In genomic region chr16:33380882-33381613, GRCm38 (mm10) we compare ENCODE assay signal across 8 mouse cellular contexts. TPM values are rescaled to one million over a fixed set of nuclear protein-coding genes. Genes with fewer than 3 reads are reported as not detected.
DNase-seq lines count a peak whose midpoint lies in the region; ATAC-seq and TF ChIP-seq lines count a peak whose summit lies in the region.

No protein-coding gene starts in this region.

- H3K27ac ChIP-seq in intestine, embryonic 15.5 days, result peak overlapping the region; percentile 91
- peak overlapping the region; percentile 93 for H3K27ac ChIP-seq in limb, embryonic 15.5 days
- H3K27ac ChIP-seq in midbrain, postnatal 0 days (ENCODE audit: low read depth, low read length), result peak overlapping the region; percentile 97

- H3K9me3 ChIP-seq in intestine, embryonic 15.5 days, result no peaks in the 10 kb centered on the region
- no peaks in the 10 kb centered on the region for H3K9me3 ChIP-seq in limb, embryonic 15.5 days
- no peaks in the 10 kb centered on the region for H3K9me3 ChIP-seq in midbrain, postnatal 0 days (ENCODE audit: low read length)

- H3K4me1 ChIP-seq in intestine, embryonic 15.5 days (replicated peaks), result peaks cover 8% of the 10 kb centered on the region; the same call in 1 of the 2 replicates
- H3K4me1 ChIP-seq in limb, embryonic 15.5 days, result peaks cover 15% of the 10 kb centered on the region
- peaks cover 6% of the 10 kb centered on the region for H3K4me1 ChIP-seq in midbrain, postnatal 0 days (ENCODE audit: insufficient read depth, low read length)

- H3K4me2 ChIP-seq in intestine, embryonic 15.5 days (replicated peaks), result peak overlapping the region; percentile 81
- peak overlapping the region; percentile 55 for H3K4me2 ChIP-seq in limb, embryonic 15.5 days
- H3K4me2 ChIP-seq in midbrain, postnatal 0 days (ENCODE audit: low read depth, low read length, poor library complexity, severe bottlenecking), result peak overlapping the region; percentile 78

- DNase-seq in 3134 (ENCODE audit: extremely low read depth, insufficient read length, low spot score), result peak; percentile 75
- DNase-seq in embryo, embryonic 10 days (ENCODE audit: low spot score), result peak; percentile 65
- peak; percentile 55 for DNase-seq in gastrocnemius, postnatal 10 days
- peak; percentile 41 for DNase-seq in midbrain, postnatal 0 days (ENCODE audit: low spot score)
- peak; percentile 42 for DNase-seq in splenic B cell, adult 2 months (ENCODE audit: low read depth, low spot score)

- peak overlapping the region; percentile 93 for H3K4me3 ChIP-seq in intestine, embryonic 15.5 days (replicated peaks)
- peak overlapping the region; percentile 86 for H3K4me3 ChIP-seq in limb, embryonic 15.5 days
- H3K4me3 ChIP-seq in midbrain, postnatal 0 days (ENCODE audit: low read depth, low read length), result peak overlapping the region; percentile 85

- H3K9ac ChIP-seq in intestine, embryonic 15.5 days, result peak overlapping the region; percentile 97
- peak overlapping the region; percentile 89 for H3K9ac ChIP-seq in limb, embryonic 15.5 days
- H3K9ac ChIP-seq in midbrain, postnatal 0 days (replicated peaks; ENCODE audit: low read length, poor library complexity, severe bottlenecking), result peak overlapping the region; percentile 97

- peak; percentile 5 for ATAC-seq in activated CD4-positive, CD25-positive, alpha-beta regulatory T cell, adult 4 months
- peak; percentile 88 for ATAC-seq in intestine, embryonic 15.5 days
- peak; percentile 84 for ATAC-seq in limb, embryonic 15.5 days (ENCODE audit: insufficient number of reproducible peaks, low FRiP score, low TSS enrichment, low read depth)
- peak; percentile 79 for ATAC-seq in midbrain, postnatal 0 days (ENCODE audit: low FRiP score)

- no peak for TF ChIP-seq CTCF in midbrain, postnatal 0 days (IDR thresholded peaks at IDR 0.05)

- under 1% methylated on average over 52 of the region's 80 CpGs for WGBS in intestine, embryonic 15.5 days
- 1% methylated on average over 32 of the region's 80 CpGs for WGBS in limb, embryonic 15.5 days
- 0% methylated on average over 37 of the region's 80 CpGs for WGBS in midbrain, postnatal 0 days

- H3K36me3 ChIP-seq in intestine, embryonic 15.5 days, result no peaks in the 10 kb centered on the region
- H3K36me3 ChIP-seq in limb, embryonic 15.5 days, result no peaks in the 10 kb centered on the region
- H3K36me3 ChIP-seq in midbrain, postnatal 0 days (ENCODE audit: insufficient read depth, low read length), result no peaks in the 10 kb centered on the region
- no peaks in the 10 kb centered on the region for H3K36me3 ChIP-seq in splenic B cell, adult 2 months (ENCODE audit: control insufficient read depth, insufficient read depth, low read length, poor library complexity, severe bottlenecking)

- H3K27me3 ChIP-seq in intestine, embryonic 15.5 days (replicated peaks), result no peaks in the 10 kb centered on the region
- H3K27me3 ChIP-seq in limb, embryonic 15.5 days, result no peaks in the 10 kb centered on the region
- H3K27me3 ChIP-seq in midbrain, postnatal 0 days (ENCODE audit: insufficient read depth, low read length), result no peaks in the 10 kb centered on the region
- no peaks in the 10 kb centered on the region for H3K27me3 ChIP-seq in splenic B cell, adult 2 months (ENCODE audit: control insufficient read depth, insufficient read depth, low read length, poor library complexity, severe bottlenecking)

RNA-seq across cellular contexts. Expression of gene Zfp148, which starts 0.4 kb away (rescaled TPM):
- 10 to 100 TPM; 45.4 to 46.4 TPM for polyA plus RNA-seq in activated CD4-positive, CD25-positive, alpha-beta regulatory T cell, adult 4 months (2017; shearing (Covaris generic))
- total RNA-seq in gastrocnemius, postnatal 10 days (2021), result 10 to 100 TPM; 28.0 to 31.9 TPM
- polyA plus RNA-seq in intestine, embryonic 15.5 days (2015; fragmentation: Nextera tagmentation; extraction: Ambion mirVana), result 49.3 and 55.3 TPM in 2 replicates
- 58.4 and 60.9 TPM in 2 replicates for polyA plus RNA-seq in limb, embryonic 15.5 days (2015; fragmentation: Nextera tagmentation; extraction: Ambion mirVana)
- total RNA-seq in midbrain, postnatal 0 days (2014; rRNA removed), result 29.0 and 39.4 TPM in 2 replicates
- polyA plus RNA-seq in midbrain, postnatal 0 days (2015; fragmentation: Nextera tagmentation; extraction: Ambion mirVana), result 39.1 and 44.2 TPM in 2 replicates

Comparison
In these comparisons a context has a peak if more than half of its experiments do, and no peak if none do; other contexts are left out.
1. Peak in every context shown above with its lines: DNase-seq, ATAC-seq, H3K4me3 ChIP-seq and H3K27ac ChIP-seq.
2. ATAC-seq: peak in every context shown above with its lines; median percentile 88 in intestine, embryonic 15.5 days; 84 in limb, embryonic 15.5 days; 79 in midbrain, postnatal 0 days; 5 in activated CD4-positive, CD25-positive, alpha-beta regulatory T cell, adult 4 months.